Mouse (Mus musculus) intestine, embryonic 14.5 days (tissue): ENCODE measurements around the gene Tenm4. TPM values are rescaled to one million over a fixed set of nuclear protein-coding genes. Genes with fewer than 3 reads are reported as not detected.

ENCODE experiments used
- ATAC-seq: fragments of 200-750 bp; cut with Nextera tagmentation; replicated peaks from 2 replicates; pipeline ENCODE4 v1.8.0; 2017; ENCODE audit warnings: low read depth, moderate number of reproducible peaks, moderate TSS enrichment, moderate library complexity; ENCODE audit not compliant: low FRiP score, low TSS enrichment
- DNase-seq: peaks from one replicate; pipeline ENCODE4 v3.0.0-alpha.2; 2018; ENCODE audit warnings: low spot score
- H3K27ac ChIP-seq: fragments of 300-500 bp; sonication (generic); 2 replicates; pipeline ENCODE4 v1.5.1; 2014; ENCODE audit warnings: low read depth, mild to moderate bottlenecking, control low read depth
- H3K27me3 ChIP-seq: fragments of 300-500 bp; sonication (generic); replicated peaks from 2 replicates; pipeline ENCODE4 v1.6.1; 2014; ENCODE audit warnings: low read length, control low read depth; ENCODE audit not compliant: control insufficient read depth, insufficient read depth
- H3K36me3 ChIP-seq: fragments of 300-500 bp; sonication (generic); 2 replicates; pipeline ENCODE4 v1.6.1; 2014; ENCODE audit warnings: low read length, control low read depth; ENCODE audit not compliant: control insufficient read depth, insufficient read depth
- H3K4me1 ChIP-seq: fragments of 300-500 bp; sonication (generic); replicated peaks from 2 replicates; pipeline ENCODE4 v1.6.1; 2014; ENCODE audit warnings: low read length, control low read depth, mixed read lengths; ENCODE audit not compliant: control insufficient read depth, insufficient read depth
- H3K4me2 ChIP-seq: fragments of 300-500 bp; sonication (generic); 2 replicates; pipeline ENCODE4 v1.6.1; 2014; ENCODE audit warnings: low read length
- H3K4me3 ChIP-seq: fragments of 300-500 bp; sonication (generic); 2 replicates; pipeline ENCODE4 v1.5.1; 2014; ENCODE audit warnings: low read depth, low read length, control low read depth, mixed read lengths
- H3K9ac ChIP-seq: fragments of 300-500 bp; sonication (generic); 2 replicates; pipeline ENCODE4 v1.6.1; 2014; ENCODE audit warnings: mild to moderate bottlenecking, low read length
- H3K9me3 ChIP-seq: fragments of 300-500 bp; sonication (generic); 2 replicates; pipeline ENCODE4 v1.6.1; 2016; ENCODE audit warnings: low read length, control low read depth; ENCODE audit not compliant: control insufficient read depth
- WGBS: fragments of 180-500 bp; shearing (Covaris S2); extraction: QIAGEN DNeasy Blood & Tissue Kit; methylation state at CpG from one replicate; pipeline ENCODE4 v1.1.7; 2014; 5-methylcytosine and 5-hydroxymethylcytosine counted together
- polyA plus RNA-seq: library from polyadenylated mRNA; unstranded; fragments of >200 nt; fragmentation: Nextera tagmentation; extraction: Ambion mirVana; gene quantifications from 2 replicates; pipeline ENCODE4 v1.2.1, GENCODE M21; 2014

Tenm4 gene
- polyA plus RNA-seq, 1 experiment from 2014 or later, result 36.5 TPM

DNA sequence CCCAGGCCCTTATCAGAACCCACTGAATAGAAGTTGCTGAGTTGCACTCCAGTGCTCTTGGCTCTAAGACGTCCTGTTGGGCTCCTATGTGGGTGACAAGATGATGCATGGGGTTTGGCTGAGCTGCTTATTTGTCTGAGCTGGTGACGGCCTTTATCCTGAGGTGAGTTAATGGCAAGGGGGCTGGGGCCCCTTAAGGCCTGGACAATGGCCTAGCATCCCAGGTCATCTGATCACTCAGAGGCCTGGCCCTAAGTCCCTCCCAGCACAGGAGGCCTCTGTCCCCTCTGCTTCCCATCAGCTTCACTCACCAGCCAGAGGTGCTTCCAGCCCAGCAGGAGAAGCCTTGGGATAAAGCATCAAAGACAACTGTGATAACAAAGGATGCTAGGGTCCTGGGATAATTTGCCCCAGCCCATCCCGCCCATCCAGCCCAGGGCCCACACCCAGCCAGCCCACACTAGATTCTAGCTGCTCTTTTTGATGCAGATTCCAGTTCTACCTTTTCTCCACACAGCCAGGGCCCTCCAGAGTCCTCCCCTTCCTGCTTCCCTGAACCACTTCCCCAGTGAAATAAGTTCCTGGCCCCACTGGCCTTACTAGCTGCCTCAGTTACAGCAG, 484.2 kb downstream of the Tenm4 start:
- no peak for DNase-seq
- no peak overlapping the region for H3K4me2 ChIP-seq

DNA sequence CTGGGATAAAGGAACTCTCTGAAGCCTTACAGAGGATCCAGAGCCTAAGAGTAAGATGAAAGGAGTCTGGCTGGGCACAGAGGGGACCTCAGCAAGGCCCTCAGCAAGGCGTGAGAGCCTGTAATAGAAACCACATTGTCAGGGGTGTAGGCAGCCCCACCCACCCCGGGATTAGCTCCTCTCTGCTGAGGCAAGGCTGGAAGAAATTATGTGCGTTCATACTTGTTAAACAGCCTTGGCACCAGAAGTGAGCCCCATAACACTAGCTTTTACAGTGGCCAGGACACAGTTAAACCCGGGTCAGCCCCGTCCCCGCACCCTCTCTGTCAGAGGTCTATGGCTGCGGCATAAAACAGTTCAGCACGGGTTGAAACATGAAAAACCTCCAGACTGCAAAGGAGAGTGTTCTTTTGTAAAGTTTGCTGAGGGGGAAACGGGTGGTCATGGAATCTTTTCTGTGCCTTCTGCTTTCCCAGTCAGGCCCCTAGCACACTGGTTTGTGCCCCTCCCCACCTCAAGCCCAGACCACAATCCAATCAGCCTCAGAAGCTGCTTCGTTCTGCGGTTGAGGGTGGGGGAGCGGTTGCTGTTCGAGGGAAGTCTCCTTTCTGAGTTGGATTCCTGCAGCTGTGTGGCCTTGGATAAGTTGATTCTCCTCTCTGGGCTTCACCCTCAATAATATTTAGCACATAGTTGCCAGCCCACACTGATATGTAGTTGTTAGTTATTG, 486.2 kb downstream of the Tenm4 start:
- ATAC-seq (no peak), DNase-seq (no peak)
- peak overlapping the region; percentile 28; the same call in 1 of the 2 replicates for H3K27ac ChIP-seq
- H3K9me3 ChIP-seq, result no peaks in the 10 kb centered on the region
- peaks cover 37% of the 10 kb centered on the region for H3K4me1 ChIP-seq
- H3K4me2 ChIP-seq, result no peak overlapping the region
- WGBS, result 17% methylated on average over 13 of the region's 13 CpGs
- no peak overlapping the region for H3K9ac ChIP-seq
- no peak overlapping the region for H3K4me3 ChIP-seq
- no peaks in the 10 kb centered on the region for H3K27me3 ChIP-seq
- H3K36me3 ChIP-seq, result no peaks in the 10 kb centered on the region

More for the DNA sequence above, 484.2 kb downstream of the Tenm4 start:
- H3K27me3 ChIP-seq, result no peaks in the 10 kb centered on the region
- no peak overlapping the region for H3K9ac ChIP-seq
- H3K9me3 ChIP-seq, result no peaks in the 10 kb centered on the region
- H3K27ac ChIP-seq, result no peak overlapping the region
- WGBS, result 66% methylated on average over 3 of the region's 3 CpGs
- H3K4me3 ChIP-seq, result no peak overlapping the region
- peaks cover 39% of the 10 kb centered on the region for H3K4me1 ChIP-seq
- no peaks in the 10 kb centered on the region for H3K36me3 ChIP-seq
- no peak for ATAC-seq

DNA sequence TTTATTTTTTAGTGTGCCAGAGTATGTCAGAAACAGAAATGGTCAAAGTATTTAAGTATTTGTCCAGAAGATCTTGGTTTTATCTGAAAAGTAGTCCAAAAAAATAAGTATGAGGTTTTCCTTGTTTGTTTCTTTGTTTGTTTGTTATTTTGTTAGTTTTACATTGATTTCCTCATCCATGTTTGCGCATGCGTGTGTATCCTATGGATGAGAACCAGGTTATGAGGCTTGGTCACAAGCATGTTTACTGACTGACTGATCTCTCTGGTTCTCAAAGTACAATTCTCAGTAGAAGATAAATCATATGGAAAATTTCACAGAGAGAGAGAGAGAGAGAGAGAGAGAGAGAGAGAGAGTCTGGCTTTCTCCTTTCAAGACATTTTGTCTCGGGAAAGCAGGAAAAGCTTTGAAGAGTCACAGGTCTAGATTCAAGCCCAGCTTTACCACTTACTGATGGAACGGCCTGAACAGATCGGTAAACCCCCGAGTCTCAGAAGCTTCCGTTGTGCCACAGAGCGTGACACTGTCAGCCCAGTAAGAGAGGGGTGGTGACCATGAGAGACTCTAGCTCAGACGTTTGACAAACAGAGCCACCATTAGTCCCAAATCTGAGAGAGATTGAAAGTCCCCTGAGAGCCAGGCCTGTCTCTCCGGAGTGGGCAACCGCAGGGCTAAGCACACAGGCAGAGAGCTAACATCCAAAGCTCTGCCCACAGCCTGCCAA, 487.0 kb downstream of the Tenm4 start:
- no peak for ATAC-seq
- no peak overlapping the region for H3K9ac ChIP-seq
- 60% methylated on average over 11 of the region's 11 CpGs for WGBS

DNA sequence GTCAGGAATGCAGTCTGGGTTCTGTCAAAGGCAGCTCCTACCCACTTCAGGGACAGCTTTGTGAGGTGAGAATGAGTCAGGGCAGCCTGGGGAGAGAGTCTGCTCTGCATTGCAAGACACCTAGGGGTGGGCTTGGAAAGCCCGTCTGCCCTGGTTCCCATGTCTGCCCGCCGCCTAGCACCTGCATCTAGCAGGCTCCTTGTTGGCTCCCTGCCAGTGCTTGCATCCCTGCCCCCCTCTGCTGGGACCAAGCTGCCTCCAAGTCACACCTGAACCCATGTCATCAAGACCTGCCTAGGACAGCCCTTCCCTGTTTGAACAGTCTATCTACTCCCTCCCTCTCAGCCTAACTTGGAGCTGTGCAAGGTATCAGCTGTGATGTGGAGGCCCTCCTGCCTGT, 489.9 kb downstream of the Tenm4 start:
- no peaks in the 10 kb centered on the region for H3K9me3 ChIP-seq
- DNase-seq, result peak; percentile 66
- no peak overlapping the region for H3K27ac ChIP-seq

More for the DNA sequence above, 487.0 kb downstream of the Tenm4 start:
- no peak overlapping the region for H3K4me2 ChIP-seq
- H3K36me3 ChIP-seq, result no peaks in the 10 kb centered on the region
- H3K4me3 ChIP-seq, result no peak overlapping the region
- DNase-seq, result no peak
- peaks cover 37% of the 10 kb centered on the region for H3K4me1 ChIP-seq
- no peaks in the 10 kb centered on the region for H3K9me3 ChIP-seq
- no peaks in the 10 kb centered on the region for H3K27me3 ChIP-seq
- H3K27ac ChIP-seq, result no peak overlapping the region

DNA sequence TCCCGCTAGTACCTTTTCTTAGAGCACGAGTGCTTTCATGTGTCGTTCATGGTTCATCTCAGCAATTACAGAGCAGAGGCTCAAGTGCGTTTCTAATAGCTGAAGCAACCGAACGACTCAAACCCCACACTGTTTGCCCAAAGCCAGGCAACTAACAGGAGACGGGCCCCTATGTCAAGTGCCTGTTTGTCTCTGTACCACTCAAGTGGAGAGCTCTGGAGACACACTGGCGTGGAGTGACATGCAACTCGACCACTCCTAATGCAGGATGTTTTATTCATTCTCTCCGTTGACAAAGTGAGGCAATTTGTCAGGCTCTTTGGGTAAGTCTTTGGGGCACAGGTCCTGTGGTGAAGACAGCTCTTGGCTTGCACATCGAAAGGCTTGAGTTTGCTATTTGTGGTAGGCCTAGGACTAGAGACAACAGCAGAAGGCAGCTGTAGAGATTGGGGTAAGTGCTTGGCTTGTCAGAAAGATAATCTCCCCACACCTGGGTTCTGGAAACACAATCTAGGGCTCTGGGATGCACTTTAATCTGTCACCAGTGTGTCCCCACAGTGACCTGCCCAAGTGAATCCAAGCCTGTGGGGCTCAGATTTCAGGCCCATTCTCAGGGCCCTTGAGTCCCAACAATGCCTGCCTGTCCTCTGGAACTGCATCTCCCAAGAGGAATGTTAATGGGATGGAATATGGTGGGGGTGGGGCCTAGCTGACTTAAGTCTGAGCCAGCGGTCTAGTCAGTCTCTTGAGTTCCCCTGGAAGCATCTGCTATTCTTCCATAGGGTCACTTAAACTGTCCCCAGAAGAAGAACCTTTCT, 490.5 kb downstream of the Tenm4 start:
- Histone ChIP-seq H3K4me1 (peaks cover 34% of the 10 kb centered on the region), H3K27me3 (no peaks in the 10 kb centered on the region), H3K4me2 (no peak overlapping the region), H3K36me3 (no peaks in the 10 kb centered on the region), H3K4me3 (no peak overlapping the region), H3K27ac (no peak overlapping the region), H3K9me3 (no peaks in the 10 kb centered on the region), H3K9ac (no peak overlapping the region)
- DNase-seq, result no peak
- WGBS, result 42% methylated on average over 12 of the region's 12 CpGs
- no peak for ATAC-seq

More for the DNA sequence above, 489.9 kb downstream of the Tenm4 start:
- no peaks in the 10 kb centered on the region for H3K27me3 ChIP-seq
- ATAC-seq, result peak; percentile 68
- no peak overlapping the region for H3K4me3 ChIP-seq
- WGBS, result 31% methylated on average over 3 of the region's 3 CpGs
- H3K4me1 ChIP-seq, result peaks cover 34% of the 10 kb centered on the region
- no peaks in the 10 kb centered on the region for H3K36me3 ChIP-seq
- no peak overlapping the region for H3K9ac ChIP-seq
- H3K4me2 ChIP-seq, result no peak overlapping the region

DNA sequence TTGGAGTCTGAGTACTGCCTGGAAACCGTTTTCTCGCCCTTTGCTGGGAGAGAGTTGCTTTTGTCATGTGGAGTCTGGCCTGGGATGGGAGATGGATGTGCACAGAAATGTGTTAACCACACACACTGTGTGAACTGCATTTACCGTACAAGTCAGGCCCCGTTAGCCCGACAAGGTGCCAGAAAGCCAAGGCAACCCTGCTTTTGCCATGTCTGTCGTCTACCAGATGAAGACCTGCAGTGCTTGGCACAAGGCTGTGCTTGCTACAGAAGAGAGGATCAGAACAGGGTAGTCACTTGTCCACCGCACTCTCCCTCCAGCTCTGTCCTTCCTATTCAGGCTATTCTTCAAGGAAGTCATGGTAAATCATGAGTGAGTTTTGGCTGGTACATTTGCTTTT, 492.3 kb downstream of the Tenm4 start:
- Histone ChIP-seq H3K4me1 (peaks cover 28% of the 10 kb centered on the region), H3K4me2 (no peak overlapping the region), H3K27ac (no peak overlapping the region), H3K9ac (no peak overlapping the region), H3K27me3 (no peaks in the 10 kb centered on the region), H3K4me3 (no peak overlapping the region), H3K36me3 (no peaks in the 10 kb centered on the region), H3K9me3 (no peaks in the 10 kb centered on the region)
- DNase-seq (no peak), ATAC-seq (no peak)
- 53% methylated on average over 7 of the region's 7 CpGs for WGBS

DNA sequence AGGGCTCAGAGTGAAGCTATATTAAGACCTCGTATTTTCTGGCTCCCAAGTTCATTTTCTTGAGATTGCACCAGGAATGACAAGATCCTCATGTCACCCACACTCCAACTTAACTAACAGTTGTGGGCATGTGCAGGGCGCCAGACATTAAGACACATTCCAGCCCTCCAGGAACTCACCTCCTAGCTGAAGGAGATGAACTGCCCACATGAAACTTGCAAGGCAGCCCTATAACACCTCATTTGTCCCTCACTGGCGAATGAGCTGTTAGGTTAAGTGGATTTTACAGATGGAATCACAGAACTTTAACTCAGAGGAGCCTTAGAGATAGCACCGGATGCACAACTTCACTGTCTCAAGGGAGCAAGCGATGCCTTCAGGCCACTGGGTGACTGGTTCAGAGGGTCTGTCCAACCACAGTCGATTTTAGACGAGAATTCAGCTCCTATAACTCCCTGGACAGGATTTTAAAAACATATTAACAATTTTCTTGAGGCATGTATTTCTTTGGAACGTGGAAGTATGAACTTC, 495.4 kb downstream of the Tenm4 start:
- no peaks in the 10 kb centered on the region for H3K27me3 ChIP-seq
- H3K9ac ChIP-seq, result no peak overlapping the region
- no peak overlapping the region for H3K27ac ChIP-seq
- H3K36me3 ChIP-seq, result no peaks in the 10 kb centered on the region
- ATAC-seq (no peak), DNase-seq (no peak)
- 75% methylated on average over 8 of the region's 8 CpGs for WGBS
- peaks cover 24% of the 10 kb centered on the region for H3K4me1 ChIP-seq
- H3K9me3 ChIP-seq, result no peaks in the 10 kb centered on the region
- H3K4me3 ChIP-seq, result no peak overlapping the region
- no peak overlapping the region for H3K4me2 ChIP-seq

DNA sequence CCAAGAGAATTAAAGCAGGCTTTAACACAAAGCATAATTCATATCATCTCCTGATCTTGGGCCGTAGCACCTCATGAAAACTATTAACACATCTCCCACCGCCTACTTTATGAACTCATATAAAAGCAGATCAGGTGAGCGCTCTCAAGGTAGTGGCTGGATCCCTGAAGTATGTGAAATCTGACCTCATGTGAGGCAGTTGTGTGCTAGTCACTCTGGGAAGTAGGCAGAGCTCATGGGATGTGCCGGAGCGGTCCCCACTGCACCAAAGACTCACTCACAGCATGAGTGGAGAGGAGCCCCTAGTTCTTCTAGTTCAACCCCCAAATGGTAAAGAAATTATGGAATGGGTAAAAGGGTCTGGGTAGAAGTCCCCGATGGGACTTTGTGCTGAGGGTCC, 496.6 kb downstream of the Tenm4 start:
- Histone ChIP-seq H3K36me3 (no peaks in the 10 kb centered on the region), H3K4me3 (no peak overlapping the region), H3K4me1 (peaks cover 11% of the 10 kb centered on the region), H3K9me3 (no peaks in the 10 kb centered on the region), H3K27me3 (no peaks in the 10 kb centered on the region), H3K9ac (no peak overlapping the region), H3K27ac (no peak overlapping the region), H3K4me2 (no peak overlapping the region)
- DNase-seq (no peak), ATAC-seq (no peak)
- WGBS, result 78% methylated on average over 6 of the region's 6 CpGs
